Mouse (Mus musculus): ENCODE results near the gene Ano1. TPM values are rescaled to one million over a fixed set of nuclear protein-coding genes. Genes with fewer than 3 reads are reported as not detected.

Gene Ano1
- polyA plus RNA-seq, 1 experiment from 2014 or later = 9.0 TPM

DNA sequence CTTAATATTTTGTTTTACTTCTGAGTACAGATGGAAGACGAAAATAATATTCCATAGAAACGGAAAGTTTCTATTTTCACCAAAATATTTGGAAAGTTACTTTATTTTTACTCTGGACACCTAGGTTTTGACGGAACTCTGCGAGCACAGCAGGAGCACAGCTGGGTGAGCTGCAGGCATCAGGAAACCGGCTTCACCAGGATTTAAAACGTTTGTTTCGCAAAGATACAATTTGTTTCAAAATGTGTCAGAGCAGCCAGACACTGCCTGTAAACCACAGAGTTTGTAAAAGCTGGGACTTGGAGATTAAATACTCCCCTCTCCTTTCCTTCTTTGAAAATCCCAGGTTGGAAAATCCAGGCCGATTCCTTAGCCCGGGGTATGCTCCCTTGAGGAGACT is 53.9 kb downstream of the Ano1 start:
- Histone ChIP-seq H3K4me3 (ENCODE audit: low read depth, low read length) (no peak overlapping the region), H3K4me2 (replicated peaks; ENCODE audit: low read depth) (no peak overlapping the region), H3K9ac (ENCODE audit: low read depth, low read length) (no peak overlapping the region), H3K36me3 (ENCODE audit: control insufficient read depth, insufficient read depth) (no peaks in the 10 kb centered on the region), H3K4me1 (replicated peaks; ENCODE audit: control insufficient read depth, insufficient read depth, low read length) (no peaks in the 10 kb centered on the region), H3K27ac (ENCODE audit: low read depth, low read length) (no peak overlapping the region), H3K27me3 (replicated peaks; ENCODE audit: control insufficient read depth, insufficient read depth, low read length) (no peaks in the 10 kb centered on the region), H3K9me3 (ENCODE audit: control insufficient read depth) (no peaks in the 10 kb centered on the region)
- no peak for TF ChIP-seq CTCF (IDR thresholded peaks at IDR 0.05; ENCODE audit: low read depth)
- WGBS = 62% methylated on average over 9 of the region's 9 CpGs
- ATAC-seq = no peak

GRCm38 (mm10) chr7:144696764-144697704 is 54.7 kb downstream of the Ano1 start:
- no peak overlapping the region for H3K9ac ChIP-seq (ENCODE audit: low read depth, low read length)
- H3K4me2 ChIP-seq (replicated peaks; ENCODE audit: low read depth) = no peak overlapping the region
- H3K4me3 ChIP-seq (ENCODE audit: low read depth, low read length) = no peak overlapping the region
- 78% methylated on average over 7 of the region's 7 CpGs for WGBS
- no peaks in the 10 kb centered on the region for H3K9me3 ChIP-seq (ENCODE audit: control insufficient read depth)
- H3K27ac ChIP-seq (ENCODE audit: low read depth, low read length) = no peak overlapping the region
- no peaks in the 10 kb centered on the region for H3K27me3 ChIP-seq (replicated peaks; ENCODE audit: control insufficient read depth, insufficient read depth, low read length)
- no peaks in the 10 kb centered on the region for H3K4me1 ChIP-seq (replicated peaks; ENCODE audit: control insufficient read depth, insufficient read depth, low read length)
- peak; percentile 89 for TF ChIP-seq CTCF (IDR thresholded peaks at IDR 0.05; ENCODE audit: low read depth)
- ATAC-seq = peak; percentile 45
- no peaks in the 10 kb centered on the region for H3K36me3 ChIP-seq (ENCODE audit: control insufficient read depth, insufficient read depth)

- H3K27ac ChIP-seq (ENCODE audit: low read depth, low read length) = no peak overlapping the region
- 34% methylated on average over 2 of the region's 2 CpGs for WGBS
- no peaks in the 10 kb centered on the region for H3K36me3 ChIP-seq (ENCODE audit: control insufficient read depth, insufficient read depth)
- H3K27me3 ChIP-seq (replicated peaks; ENCODE audit: control insufficient read depth, insufficient read depth, low read length) = no peaks in the 10 kb centered on the region
- no peak overlapping the region for H3K9ac ChIP-seq (ENCODE audit: low read depth, low read length)
- H3K4me1 ChIP-seq (replicated peaks; ENCODE audit: control insufficient read depth, insufficient read depth, low read length) = no peaks in the 10 kb centered on the region
- ATAC-seq = no peak
- peak; percentile 28; the same call in 1 of the 2 replicates for TF ChIP-seq CTCF (IDR thresholded peaks at IDR 0.05; ENCODE audit: low read depth)
- H3K4me2 ChIP-seq (replicated peaks; ENCODE audit: low read depth) = no peak overlapping the region
- no peak overlapping the region for H3K4me3 ChIP-seq (ENCODE audit: low read depth, low read length)
- no peaks in the 10 kb centered on the region for H3K9me3 ChIP-seq (ENCODE audit: control insufficient read depth)
These were observed 61.9 kb downstream of the Ano1 start for GRCm38 (mm10) chr7:144689855-144690254.

DNA sequence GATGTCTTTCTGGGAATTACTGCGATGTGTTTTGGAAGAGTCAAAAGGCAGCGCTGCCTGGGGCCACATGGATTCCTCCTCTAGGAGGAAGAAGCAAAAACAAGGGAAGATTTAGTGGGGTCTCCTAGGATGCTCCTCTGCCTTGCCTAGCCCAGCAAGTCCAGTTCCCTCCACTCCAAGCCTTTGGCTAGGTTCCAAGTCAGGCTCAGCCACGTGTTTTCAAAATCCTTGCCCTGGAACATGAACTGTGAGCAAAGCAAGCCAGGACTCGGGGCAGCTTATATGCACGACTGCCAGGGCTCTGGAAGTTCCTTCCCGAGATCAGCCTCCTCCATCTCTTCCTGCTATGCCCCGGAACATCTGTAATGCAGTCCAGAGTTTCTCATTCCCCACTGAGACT is 62.6 kb downstream of the Ano1 start:
- ATAC-seq = no peak
- no peaks in the 10 kb centered on the region for H3K9me3 ChIP-seq (ENCODE audit: control insufficient read depth)
- H3K4me3 ChIP-seq (ENCODE audit: low read depth, low read length) = no peak overlapping the region
- 49% methylated on average over 7 of the region's 7 CpGs for WGBS
- H3K36me3 ChIP-seq (ENCODE audit: control insufficient read depth, insufficient read depth) = no peaks in the 10 kb centered on the region
- H3K9ac ChIP-seq (ENCODE audit: low read depth, low read length) = no peak overlapping the region
- no peak overlapping the region for H3K4me2 ChIP-seq (replicated peaks; ENCODE audit: low read depth)
- TF ChIP-seq CTCF (IDR thresholded peaks at IDR 0.05; ENCODE audit: low read depth) = no peak
- H3K4me1 ChIP-seq (replicated peaks; ENCODE audit: control insufficient read depth, insufficient read depth, low read length) = no peaks in the 10 kb centered on the region
- H3K27ac ChIP-seq (ENCODE audit: low read depth, low read length) = no peak overlapping the region
- H3K27me3 ChIP-seq (replicated peaks; ENCODE audit: control insufficient read depth, insufficient read depth, low read length) = no peaks in the 10 kb centered on the region

DNA sequence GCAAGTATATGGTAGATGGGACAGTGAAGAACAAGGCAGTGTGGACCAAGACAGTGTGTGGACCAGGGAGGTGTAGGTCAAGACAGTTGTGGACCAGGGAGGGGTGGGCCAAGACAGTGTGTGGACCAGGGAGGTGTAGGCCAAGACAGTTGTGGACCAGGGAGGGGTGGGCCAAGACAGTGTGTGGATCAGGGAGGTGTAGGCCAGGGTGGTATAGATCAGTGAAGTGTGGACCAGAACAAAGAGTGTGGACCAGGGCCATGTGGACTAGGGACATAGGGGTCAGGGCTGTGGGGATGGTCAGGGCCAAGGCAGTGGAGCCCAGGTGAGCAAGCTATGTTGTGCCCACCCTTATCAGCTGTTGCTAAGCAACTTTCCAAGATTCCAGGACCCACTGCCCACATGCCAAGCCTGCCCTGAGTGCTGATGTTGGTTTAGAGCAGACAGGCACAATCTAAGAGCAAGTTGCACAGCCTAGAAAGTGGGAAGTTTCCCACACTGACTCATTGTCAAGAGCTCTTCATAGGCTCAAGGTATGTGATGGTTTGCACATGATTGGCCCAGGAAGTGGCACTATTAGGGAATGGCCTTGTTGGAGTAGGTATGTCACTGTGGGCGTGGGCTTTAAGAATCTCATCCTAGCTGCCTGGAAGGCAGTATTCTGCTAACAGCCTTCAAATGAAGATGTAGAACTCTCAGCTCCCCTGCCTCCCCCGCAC is 64.0 kb downstream of the Ano1 start:
- ATAC-seq = no peak

DNA sequence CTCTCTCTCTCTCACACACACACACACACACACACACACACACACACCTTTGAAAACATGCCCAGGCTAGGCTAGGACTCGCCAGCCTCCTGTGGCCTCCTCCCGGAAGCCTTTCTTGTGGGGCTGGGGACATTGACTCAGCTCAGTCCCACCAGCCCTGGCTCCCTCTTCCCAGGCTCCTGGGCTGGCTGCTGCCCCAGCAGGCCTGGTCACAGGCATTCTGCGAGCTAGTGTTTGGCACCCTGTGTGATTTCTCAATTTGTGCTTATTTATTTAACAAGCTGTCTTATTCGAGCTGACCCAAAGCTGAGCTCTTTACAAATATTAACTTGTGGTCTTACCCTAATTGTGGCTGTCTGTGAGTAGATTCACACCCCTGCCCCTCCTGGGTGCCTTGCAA is 66.8 kb downstream of the Ano1 start:
- ATAC-seq = no peak
- Histone ChIP-seq H3K27me3 (replicated peaks; ENCODE audit: control insufficient read depth, insufficient read depth, low read length) (no peaks in the 10 kb centered on the region), H3K9me3 (ENCODE audit: control insufficient read depth) (no peaks in the 10 kb centered on the region), H3K9ac (ENCODE audit: low read depth, low read length) (no peak overlapping the region), H3K27ac (ENCODE audit: low read depth, low read length) (no peak overlapping the region), H3K4me1 (replicated peaks; ENCODE audit: control insufficient read depth, insufficient read depth, low read length) (no peaks in the 10 kb centered on the region), H3K36me3 (ENCODE audit: control insufficient read depth, insufficient read depth) (no peaks in the 10 kb centered on the region), H3K4me2 (replicated peaks; ENCODE audit: low read depth) (no peak overlapping the region), H3K4me3 (ENCODE audit: low read depth, low read length) (no peak overlapping the region)
- WGBS = 44% methylated on average over 4 of the region's 4 CpGs
- TF ChIP-seq CTCF (IDR thresholded peaks at IDR 0.05; ENCODE audit: low read depth) = no peak

More for the DNA sequence above, 64.0 kb downstream of the Ano1 start:
- 96% methylated on average over 2 of the region's 2 CpGs for WGBS
- Histone ChIP-seq H3K4me1 (replicated peaks; ENCODE audit: control insufficient read depth, insufficient read depth, low read length) (no peaks in the 10 kb centered on the region), H3K27me3 (replicated peaks; ENCODE audit: control insufficient read depth, insufficient read depth, low read length) (no peaks in the 10 kb centered on the region), H3K9ac (ENCODE audit: low read depth, low read length) (no peak overlapping the region), H3K36me3 (ENCODE audit: control insufficient read depth, insufficient read depth) (no peaks in the 10 kb centered on the region), H3K27ac (ENCODE audit: low read depth, low read length) (no peak overlapping the region), H3K9me3 (ENCODE audit: control insufficient read depth) (no peaks in the 10 kb centered on the region), H3K4me3 (ENCODE audit: low read depth, low read length) (no peak overlapping the region), H3K4me2 (replicated peaks; ENCODE audit: low read depth) (no peak overlapping the region)
- TF ChIP-seq CTCF (IDR thresholded peaks at IDR 0.05; ENCODE audit: low read depth) = no peak
